Mouse (Mus musculus) adrenal gland, postnatal 36 days (tissue): ENCODE results near the gene Ndufa12. TPM values are rescaled to one million over a fixed set of nuclear protein-coding genes. Genes with fewer than 3 reads are reported as not detected.

Experiments
- DNase-seq, 2 experiments: peaks; one replicate each; pipeline ENCODE4 v3.0.0; 2021; ENCODE audit warnings: mixed read lengths in 1 of 2
- long read RNA-seq, 2 experiments: library from polyadenylated mRNA; stranded (forward); transcript quantifications; one replicate each; pipeline ENCODE4 v2.0.0; 2021; ENCODE audit warnings: borderline sequencing depth in 2 of 2
- total RNA-seq, 2 experiments: library from RNA; stranded (reverse); gene quantifications; 2 replicates each; pipeline ENCODE4 v1.2.3; 2021

The Ndufa12 gene
- 100 to 1,000 TPM; 329 to 348 TPM for total RNA-seq
- long read RNA-seq, experiment 1, transcript Ndufa12-201 (4 exons, 1,110 nt), result major isoform, 354 of 371 reads
- long read RNA-seq, experiment 1, partial matches to known transcripts, result 8 of 371 reads
- long read RNA-seq, experiment 1, other reads (novel, unspliced or antisense), result 9 of 371 reads
- long read RNA-seq, experiment 2, transcript Ndufa12-201 (4 exons, 1,110 nt), result major isoform, 173 of 180 reads
- long read RNA-seq, experiment 2, partial matches to known transcripts, result 2 of 180 reads
- long read RNA-seq, experiment 2, other reads (novel, unspliced or antisense), result 5 of 180 reads

DNA sequence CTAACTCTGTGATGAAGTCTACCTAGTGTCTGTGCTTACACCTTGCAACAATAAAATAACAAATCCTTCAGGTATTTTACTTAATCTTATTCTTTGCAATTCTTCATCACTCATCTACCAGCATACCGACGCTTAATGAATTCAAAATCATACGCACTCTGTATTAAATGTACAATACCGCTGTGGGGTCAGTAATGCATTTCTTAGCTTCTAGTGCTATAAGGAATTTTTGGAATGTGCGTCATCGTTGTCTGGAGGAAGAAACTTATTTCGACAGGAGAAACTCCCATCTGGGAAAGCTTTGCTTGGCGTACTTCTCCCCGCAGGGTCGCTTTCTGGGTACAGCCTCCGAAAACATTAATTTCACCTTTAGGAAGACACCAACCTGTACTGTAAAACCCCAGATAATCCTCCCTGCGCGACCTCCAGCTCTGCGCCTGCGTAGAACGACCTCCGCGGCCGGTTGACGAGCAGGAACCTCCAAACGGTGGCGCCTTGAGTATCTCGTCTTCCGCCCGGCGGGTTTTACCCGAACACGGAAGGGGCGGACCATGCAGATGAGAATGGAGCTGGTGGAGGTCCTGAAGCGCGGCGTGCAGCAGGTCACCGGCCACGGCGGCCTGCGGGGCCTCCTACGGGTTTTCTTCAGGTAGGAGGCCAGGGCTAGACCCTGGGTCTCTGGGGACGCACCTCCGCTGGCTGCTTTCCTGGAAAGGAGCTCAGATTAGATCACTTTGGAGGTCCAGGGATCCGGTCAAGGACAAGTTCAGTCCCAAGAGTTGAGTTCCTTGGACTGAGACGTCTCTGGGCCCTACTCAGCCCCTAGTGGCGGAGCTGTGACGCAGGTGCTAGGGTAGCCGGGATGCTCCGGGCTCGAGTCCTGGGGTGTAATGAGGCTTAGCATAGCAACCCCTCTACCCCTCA, at the start of gene Ndufa12:
Gene Ndufa12, plus strand, starts transcription at position 239 of the 924 bp plus-strand sequence.
- peak; percentile 95 to 96 for DNase-seq

DNA sequence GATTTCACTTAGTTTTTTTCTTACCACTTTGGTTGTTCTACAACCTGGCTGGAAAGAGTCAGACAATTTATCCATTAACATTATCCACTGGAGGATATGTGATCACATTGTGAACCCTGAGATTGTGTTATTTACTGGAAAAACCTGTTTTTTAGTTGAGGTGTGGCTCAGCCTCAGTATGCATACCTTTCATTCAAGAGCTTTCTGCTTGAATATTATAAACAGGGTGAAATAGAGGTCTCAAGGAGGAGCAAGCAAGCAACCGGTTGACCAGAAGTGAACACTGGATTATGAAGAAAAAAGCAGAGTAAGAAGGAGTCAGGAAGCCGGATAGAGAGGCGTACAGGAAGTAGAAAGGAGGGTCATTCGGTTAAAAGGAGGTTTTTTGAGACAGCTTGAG, 47.0 kb upstream of the Ndufa12 start:
- no peak for DNase-seq

DNA sequence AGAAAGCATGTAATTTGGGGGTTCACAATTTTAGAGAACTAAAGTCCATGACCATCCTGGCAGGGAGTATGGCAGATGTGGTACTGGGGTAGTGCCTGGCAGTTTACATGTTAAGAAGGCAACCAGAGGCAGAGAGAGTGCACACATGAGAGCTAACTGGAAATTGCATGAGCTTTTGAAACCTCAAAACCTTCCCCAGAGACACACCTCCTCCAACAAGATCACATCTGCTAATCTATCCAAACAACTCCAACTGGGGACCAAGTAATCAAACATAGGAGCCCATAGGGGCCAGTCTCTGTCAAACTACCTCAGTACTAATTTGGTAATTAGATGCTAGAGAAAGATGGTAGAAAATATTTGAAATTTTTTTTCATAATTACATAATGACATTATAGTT, 44.7 kb upstream of the Ndufa12 start:
- DNase-seq, result no peak

DNA sequence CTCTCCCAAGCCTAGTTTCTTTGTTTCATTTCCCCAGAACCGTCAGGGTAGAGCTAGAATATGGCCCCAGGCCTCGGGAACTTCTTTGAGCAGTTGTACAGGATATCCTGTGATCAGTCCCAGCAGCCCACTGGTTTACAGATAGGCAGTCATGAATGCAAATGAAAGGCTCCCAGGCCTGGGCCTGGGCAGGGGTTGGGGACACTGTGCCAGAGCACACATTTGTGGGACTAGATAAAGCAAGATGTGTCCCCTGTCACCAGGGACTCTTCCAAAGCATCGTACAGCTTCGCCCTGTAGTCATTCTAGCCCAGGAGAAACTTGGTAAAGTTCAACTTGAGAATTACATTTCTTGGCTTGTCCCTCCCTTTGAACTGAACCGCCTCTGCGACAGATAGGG, 39.6 kb upstream of the Ndufa12 start:
- DNase-seq, result no peak

DNA sequence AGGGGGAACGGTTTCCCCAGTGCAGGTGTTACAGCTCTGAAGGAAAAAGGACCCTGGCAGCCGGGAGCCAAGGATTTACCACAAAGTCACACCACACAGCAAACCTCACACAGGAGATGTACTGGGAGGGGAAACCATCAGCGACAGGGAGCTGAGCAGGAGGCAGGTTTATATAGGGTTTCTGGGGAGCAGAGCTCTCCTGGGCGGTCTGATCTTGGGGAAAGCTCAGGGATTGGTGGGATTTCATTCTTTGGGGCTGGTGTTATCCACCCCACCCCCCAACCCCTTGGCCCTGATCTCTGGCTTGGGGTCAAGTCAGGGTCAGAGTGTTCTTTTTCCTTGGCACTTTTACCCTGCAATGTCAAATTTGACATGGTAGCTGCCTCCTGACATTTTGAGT, 39.1 kb upstream of the Ndufa12 start:
- no peak for DNase-seq

GRCm38 (mm10) chr10:94161051-94161765, 37.3 kb upstream of the Ndufa12 start:
- no peak for DNase-seq

DNA sequence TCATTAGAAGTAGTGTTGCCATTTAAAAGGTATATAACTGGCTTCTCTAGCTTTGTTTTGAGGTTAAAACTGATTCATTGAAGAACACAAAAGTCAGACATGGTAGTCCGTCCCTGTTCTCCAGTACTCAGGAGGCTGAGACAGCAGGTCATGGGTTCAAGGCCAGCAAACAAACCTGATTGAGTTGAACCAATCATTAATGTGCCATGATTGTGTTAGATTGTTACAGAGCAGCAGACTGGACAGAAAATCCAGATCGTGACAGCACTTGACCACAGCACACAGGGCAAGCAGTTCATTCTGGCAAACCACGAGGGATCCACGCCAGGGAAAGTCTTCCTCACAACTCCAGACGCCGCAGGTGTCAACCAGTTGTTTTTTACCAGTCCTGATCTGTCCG, 36.5 kb upstream of the Ndufa12 start:
- no peak for DNase-seq

DNA sequence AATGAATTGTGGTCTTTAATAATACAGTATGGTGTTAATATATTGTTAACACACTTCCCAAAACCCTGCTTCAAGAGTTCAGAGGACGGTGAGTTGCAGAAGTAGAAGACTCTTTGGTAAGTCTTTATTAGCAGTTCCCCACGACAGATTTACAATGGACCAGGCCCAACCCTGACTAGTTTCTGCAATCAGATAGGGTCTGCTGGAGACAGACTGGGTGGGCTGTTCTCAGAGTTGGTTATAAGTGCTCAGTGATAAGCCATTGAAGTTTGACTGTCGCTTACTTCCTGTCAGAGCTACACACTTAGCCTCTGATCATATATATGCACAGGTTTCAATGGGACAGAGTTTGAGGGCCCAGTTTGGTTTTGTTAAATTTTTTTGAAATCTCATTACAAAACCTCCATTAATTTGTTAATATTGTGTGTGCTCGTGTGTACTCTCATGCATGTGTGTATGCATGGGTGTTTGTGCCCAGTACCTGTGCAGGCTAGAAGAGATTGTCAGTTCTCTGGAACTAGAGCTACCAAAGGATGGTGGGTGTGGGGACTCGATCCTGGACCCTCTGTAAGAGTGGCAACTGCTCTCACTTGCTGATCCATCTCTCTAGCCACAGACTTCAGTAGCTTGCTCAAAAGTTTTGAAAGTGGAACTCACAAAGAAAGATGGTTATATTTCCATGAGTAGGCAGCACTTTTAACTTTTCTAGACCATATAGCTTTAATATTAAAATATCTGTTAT, 34.2 kb upstream of the Ndufa12 start:
- no peak for DNase-seq

DNA sequence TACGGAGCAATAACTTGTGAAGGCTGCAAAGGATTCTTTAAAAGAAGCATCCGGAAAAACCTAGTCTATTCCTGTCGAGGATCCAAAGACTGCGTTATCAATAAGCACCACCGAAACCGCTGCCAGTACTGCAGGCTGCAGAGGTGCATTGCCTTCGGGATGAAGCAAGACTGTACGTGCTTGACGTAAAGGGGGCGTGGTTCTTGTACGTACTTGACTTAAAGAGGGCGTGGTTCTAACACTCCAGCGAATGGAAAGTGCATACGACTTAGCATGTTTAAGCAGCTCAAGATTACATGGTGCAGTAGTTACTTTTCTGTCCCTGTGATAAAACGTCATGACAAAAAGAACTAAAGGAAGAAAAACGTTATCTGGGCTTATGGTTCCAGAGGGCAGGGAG, 33.1 kb upstream of the Ndufa12 start:
- DNase-seq, result no peak

- DNase-seq, result no peak
Observed at GRCm38 (mm10) chr10:94167051-94167750, 31.3 kb upstream of the Ndufa12 start.

GRCm38 (mm10) chr10:94171440-94172130, 26.9 kb upstream of the Ndufa12 start:
- no peak for DNase-seq

- no peak for DNase-seq
Observed at GRCm38 (mm10) chr10:94172137-94172536, 26.4 kb upstream of the Ndufa12 start.

GRCm38 (mm10) chr10:94172706-94173105, 25.8 kb upstream of the Ndufa12 start:
- DNase-seq, result no peak

DNA sequence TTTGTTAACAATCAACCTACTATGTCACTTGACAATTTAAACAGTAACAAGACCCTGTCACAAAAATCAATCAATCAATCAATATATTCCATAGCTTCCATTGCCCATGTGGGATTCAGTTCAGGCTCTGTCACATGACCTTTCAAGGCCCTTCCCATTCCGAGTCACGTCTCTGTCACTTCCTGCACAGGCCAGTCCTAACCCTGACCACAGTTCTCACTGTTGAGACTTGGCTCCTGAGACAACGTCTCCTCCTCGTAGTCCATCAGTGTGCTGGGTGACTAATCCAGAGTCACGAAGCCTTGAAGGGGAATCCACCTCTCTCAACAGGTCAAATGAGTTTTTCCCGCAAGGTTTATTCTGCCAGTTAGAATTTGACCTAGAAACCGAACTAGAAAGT, 23.9 kb upstream of the Ndufa12 start:
- DNase-seq, result peak; percentile 17 to 46

DNA sequence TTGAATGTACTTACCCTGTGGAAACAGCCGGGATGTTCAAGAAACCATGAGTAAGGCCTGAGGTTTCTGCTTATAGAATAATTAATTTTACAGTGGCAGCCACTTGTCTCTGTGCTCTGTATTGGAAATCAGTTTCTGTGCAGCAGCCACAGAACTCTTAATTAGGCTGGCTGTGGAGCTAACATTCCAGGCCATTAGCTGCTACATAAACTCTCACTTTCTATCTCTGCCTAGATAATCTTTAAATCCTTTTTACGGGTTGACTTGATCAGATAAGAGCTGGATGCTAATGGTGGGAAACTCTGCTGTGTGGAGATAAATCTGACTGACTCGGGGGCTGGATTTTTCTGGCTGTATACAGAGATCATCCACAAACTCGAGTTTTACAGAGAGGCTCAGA, 15.3 kb upstream of the Ndufa12 start:
- no peak for DNase-seq

- no peak for DNase-seq
Observed at GRCm38 (mm10) chr10:94204973-94205372, 6.5 kb downstream of the Ndufa12 start.

DNA sequence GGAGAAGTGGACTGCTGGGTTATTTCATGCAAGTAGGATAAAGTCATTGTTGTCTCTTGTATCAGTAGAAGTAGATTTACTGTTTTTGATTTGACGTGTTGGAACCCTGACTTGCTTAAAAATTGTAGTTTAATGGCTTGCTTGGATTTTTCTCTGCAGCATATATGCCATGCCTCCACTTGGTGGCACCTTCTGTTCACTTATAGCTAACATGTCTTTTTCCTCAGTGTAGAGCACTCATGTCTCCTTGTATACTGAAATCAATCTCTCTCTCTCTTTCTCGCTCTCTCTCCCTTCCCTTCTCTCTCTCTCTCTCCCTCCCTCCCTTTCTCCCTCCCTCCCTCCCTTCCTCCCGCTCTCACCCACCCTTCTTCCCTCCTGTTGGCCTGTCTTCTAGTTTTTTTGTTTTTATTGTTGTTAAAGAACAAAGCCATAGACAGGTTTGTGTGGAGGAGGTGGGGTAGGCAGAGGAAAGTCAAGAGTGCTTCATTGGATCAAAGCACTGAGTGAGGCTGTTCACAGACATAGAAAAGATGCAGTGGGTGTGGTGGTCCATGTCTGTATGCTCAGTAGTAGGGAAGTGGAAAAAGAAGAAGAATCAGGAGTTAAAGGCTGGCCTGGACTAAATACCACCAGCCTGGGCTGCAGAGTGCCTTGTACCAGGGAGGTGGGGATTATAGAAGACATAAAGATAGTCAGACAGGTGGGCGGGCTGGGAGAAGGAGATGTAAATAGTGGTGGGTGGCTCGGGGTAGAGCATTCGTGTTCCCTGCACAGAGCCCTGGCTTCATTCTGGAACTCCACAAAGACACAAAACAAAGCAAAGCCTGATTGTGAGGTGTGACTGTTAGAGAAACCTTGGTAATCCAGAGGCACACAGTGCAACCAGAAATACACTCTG, 12.4 kb downstream of the Ndufa12 start:
- DNase-seq, result no peak

GRCm38 (mm10) chr10:94211725-94212124, 13.2 kb downstream of the Ndufa12 start:
- no peak for DNase-seq

DNA sequence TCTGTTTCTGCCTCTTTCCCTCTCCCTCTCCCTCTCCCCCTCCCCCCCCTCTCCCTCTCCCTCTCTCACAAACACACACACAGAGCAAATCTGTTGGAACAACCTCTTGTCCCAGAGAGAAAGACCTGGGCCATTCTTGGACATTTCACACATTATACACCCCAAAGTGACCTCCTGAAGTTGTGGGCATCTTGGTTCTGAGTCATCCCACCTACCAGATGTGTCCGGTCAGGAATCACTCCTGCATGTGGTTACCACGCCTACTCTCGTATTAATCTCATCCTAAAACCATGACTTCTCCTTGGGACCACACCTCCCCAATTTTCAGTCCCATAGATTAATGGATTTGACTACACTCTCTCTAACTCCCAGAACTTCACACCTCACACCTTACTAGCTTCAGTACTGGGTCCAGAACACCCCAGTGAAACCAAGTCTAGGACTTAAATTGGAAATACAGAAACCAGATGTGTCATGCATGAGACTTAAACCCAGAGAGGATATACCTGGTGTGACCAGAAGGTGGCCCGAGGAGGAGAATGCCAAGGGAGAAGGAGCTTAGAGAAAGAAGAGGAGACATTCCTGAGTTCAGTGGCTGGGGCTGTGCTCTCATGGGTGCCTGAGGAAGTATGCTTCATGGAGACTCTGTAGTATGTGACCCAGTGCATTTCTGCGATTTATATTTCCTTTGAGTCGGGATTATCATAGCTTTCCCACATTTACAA, 26.7 kb downstream of the Ndufa12 start:
- no peak for DNase-seq
